Mouse (Mus musculus): ENCODE measurements around the gene Kcnip1.

- TF ChIP-seq CTCF (IDR thresholded peaks at IDR 0.05; ENCODE audit: extremely low read depth, insufficient read depth, insufficient read length, insufficient replicate concordance) (no peak), POLR2A (IDR thresholded peaks at IDR 0.05; ENCODE audit: low read depth, low read length) (no peak)
Measured at GRCm38 (mm10) chr11:33943565-33943964, 49.4 kb downstream of the Kcnip1 start.
